Mouse (Mus musculus): Measurements from ENCODE around the gene Hsf2bp. TPM values are rescaled to one million over a fixed set of nuclear protein-coding genes. Genes with fewer than 3 reads are reported as not detected.

Hsf2bp gene
- total and polyA plus RNA-seq, 3 experiments = 0.04 to 0.15 TPM; not detected in 1

DNA sequence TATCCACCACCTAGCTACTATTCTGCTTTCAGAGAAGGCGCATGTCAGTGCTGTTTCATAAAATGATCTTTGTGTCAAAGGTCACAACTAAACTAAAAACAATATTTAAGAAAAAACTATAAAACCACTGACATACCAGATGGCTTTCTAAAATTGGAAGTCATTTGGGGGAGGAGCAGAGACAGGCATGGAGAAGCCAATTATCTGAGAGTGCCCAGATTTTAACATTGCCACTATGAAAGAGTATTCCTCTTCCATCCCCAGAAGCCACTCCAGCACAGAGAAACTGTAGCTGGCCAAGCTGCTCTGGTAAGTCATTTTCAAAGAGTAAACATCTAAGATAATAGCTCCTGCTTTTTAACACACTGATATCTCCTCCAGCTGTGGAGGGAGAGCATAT, 49.2 kb downstream of the Hsf2bp start:
- H3K4me1 ChIP-seq (ENCODE audit: control insufficient read depth in 1 of 2, insufficient read depth in 2 of 2, low read length in 2 of 2) = no peaks in the 10 kb centered on the region
- H3K27me3 ChIP-seq (ENCODE audit: control insufficient read depth in 1 of 2, insufficient read depth in 2 of 2, low read length in 2 of 2) = peaks cover 22 to 38% of the 10 kb centered on the region in 2 experiments
- no peak overlapping the region for H3K4me3 ChIP-seq (ENCODE audit: control insufficient read depth in 1 of 2, insufficient read depth in 1 of 2, low read depth in 2 of 2, low read length in 2 of 2)
- no peak for DNase-seq (ENCODE audit: low read depth, low spot score)
- H3K79me2 ChIP-seq (ENCODE audit: control insufficient read depth, insufficient read depth, low read length, poor library complexity) = no peaks in the 10 kb centered on the region
- TF ChIP-seq POLR2A (IDR thresholded peaks at IDR 0.05; ENCODE audit: control insufficient read depth in 1 of 2, insufficient read depth in 1 of 2, low read depth in 1 of 2, low read length in 2 of 2, poor library complexity in 1 of 2) (no peak), SIN3A (IDR thresholded peaks at IDR 0.05; ENCODE audit: low read length) (no peak), POLR2AphosphoS5 (IDR thresholded peaks at IDR 0.05; ENCODE audit: borderline replicate concordance, low read depth, low read length) (no peak), POLR2AphosphoS2 (IDR thresholded peaks at IDR 0.05; ENCODE audit: low read length) (no peak), NRF1 (IDR thresholded peaks at IDR 0.05; ENCODE audit: insufficient read depth, low read depth, low read length, poor library complexity, severe bottlenecking) (no peak), USF2 (IDR thresholded peaks at IDR 0.05; ENCODE audit: borderline replicate concordance in 1 of 2, insufficient read depth in 1 of 2, low read depth in 1 of 2, low read length in 2 of 2) (no peak), RAD21 (IDR thresholded peaks at IDR 0.05; ENCODE audit: low read depth, low read length) (no peak), UBTF (IDR thresholded peaks at IDR 0.05; ENCODE audit: borderline replicate concordance, insufficient read depth, low read depth, low read length) (no peak), MAZ (IDR thresholded peaks at IDR 0.05; ENCODE audit: low read depth, low read length) (no peak), CHD1 (IDR thresholded peaks at IDR 0.05; ENCODE audit: low read depth, low read length) (no peak), E2F4 (IDR thresholded peaks at IDR 0.05; ENCODE audit: borderline replicate concordance, low read depth, low read length) (no peak), ZC3H11A (IDR thresholded peaks at IDR 0.05; ENCODE audit: low read depth, low read length) (no peak), TCF12 (IDR thresholded peaks at IDR 0.05; ENCODE audit: low read depth, low read length) (no peak), CTCF (IDR thresholded peaks at IDR 0.05 in 2 of 3, conservative IDR thresholded peaks at IDR 0.05 in 1 of 3; ENCODE audit: control insufficient read depth in 1 of 3, insufficient read depth in 1 of 3, low read depth in 2 of 3, low read length in 3 of 3, poor library complexity in 1 of 3, severe bottlenecking in 1 of 3) (no peak), MYB (IDR thresholded peaks at IDR 0.05; ENCODE audit: low read depth, low read length) (no peak)
- no peak overlapping the region for H3K9ac ChIP-seq (ENCODE audit: control insufficient read depth, low read depth, low read length, poor library complexity, severe bottlenecking)
- no peaks in the 10 kb centered on the region for H3K9me3 ChIP-seq (replicated peaks; ENCODE audit: insufficient read depth, low read length)
- no peaks in the 10 kb centered on the region for H3K36me3 ChIP-seq (ENCODE audit: control insufficient read depth in 1 of 2, insufficient read depth in 2 of 2, low read length in 2 of 2)
- no peak overlapping the region for H3K27ac ChIP-seq (ENCODE audit: control insufficient read depth, low read depth, low read length)

DNA sequence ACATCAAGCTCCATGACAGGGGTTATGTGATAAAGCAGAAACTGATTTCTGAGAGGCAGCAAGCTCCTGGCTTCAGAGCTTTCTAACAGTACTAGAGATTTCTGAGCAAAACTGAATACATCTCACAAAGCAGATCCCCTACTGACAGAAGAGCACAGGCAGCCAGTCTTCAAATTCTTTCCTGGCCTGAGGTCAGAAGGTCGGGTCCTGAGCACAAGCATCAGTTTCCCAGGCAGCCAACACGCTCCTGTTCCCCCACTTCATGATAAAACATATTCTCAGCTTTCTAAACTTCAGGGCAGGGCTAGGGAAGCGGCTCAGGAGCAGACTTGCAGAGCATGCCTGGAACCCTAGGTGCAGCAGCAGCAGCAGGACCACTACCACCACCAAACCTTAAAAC, 52.7 kb downstream of the Hsf2bp start:
- no peak for DNase-seq (ENCODE audit: low read depth, low spot score)
- Histone ChIP-seq H3K79me2 (ENCODE audit: control insufficient read depth, insufficient read depth, low read length, poor library complexity) (no peaks in the 10 kb centered on the region), H3K27me3 (ENCODE audit: control insufficient read depth in 1 of 2, insufficient read depth in 2 of 2, low read length in 2 of 2) (peaks cover 15 to 29% of the 10 kb centered on the region in 2 experiments), H3K36me3 (ENCODE audit: control insufficient read depth in 1 of 2, insufficient read depth in 2 of 2, low read length in 2 of 2) (no peaks in the 10 kb centered on the region), H3K4me1 (ENCODE audit: control insufficient read depth in 1 of 2, insufficient read depth in 2 of 2, low read length in 2 of 2) (no peaks in the 10 kb centered on the region), H3K4me3 (ENCODE audit: control insufficient read depth in 1 of 2, insufficient read depth in 1 of 2, low read depth in 2 of 2, low read length in 2 of 2) (no peak overlapping the region), H3K9me3 (replicated peaks; ENCODE audit: insufficient read depth, low read length) (no peaks in the 10 kb centered on the region), H3K9ac (ENCODE audit: control insufficient read depth, low read depth, low read length, poor library complexity, severe bottlenecking) (no peak overlapping the region), H3K27ac (ENCODE audit: control insufficient read depth, low read depth, low read length) (no peak overlapping the region)
- no peak for TF ChIP-seq NRF1 (IDR thresholded peaks at IDR 0.05; ENCODE audit: insufficient read depth, low read depth, low read length, poor library complexity, severe bottlenecking)
- no peak for TF ChIP-seq POLR2AphosphoS2 (IDR thresholded peaks at IDR 0.05; ENCODE audit: low read length)
- no peak for TF ChIP-seq TCF12 (IDR thresholded peaks at IDR 0.05; ENCODE audit: low read depth, low read length)
- no peak for TF ChIP-seq SIN3A (IDR thresholded peaks at IDR 0.05; ENCODE audit: low read length)
- TF ChIP-seq USF1 (IDR thresholded peaks at IDR 0.05; ENCODE audit: low read depth, low read length) = no peak
- no peak for TF ChIP-seq KAT2A (conservative IDR thresholded peaks at IDR 0.05; ENCODE audit: low read depth, low read length)
- TF ChIP-seq ZKSCAN1 (IDR thresholded peaks at IDR 0.05; ENCODE audit: low read depth, low read length) = no peak
- TF ChIP-seq RCOR1 (IDR thresholded peaks at IDR 0.05; ENCODE audit: low read depth, low read length) = no peak

Measured in MEL (cell line).